Mouse (Mus musculus) testis, adult 2 months (tissue): ENCODE data around the gene Mex3a. TPM values are rescaled to one million over a fixed set of nuclear protein-coding genes. Genes with fewer than 3 reads are reported as not detected.

ENCODE experiments used
- H3K27ac ChIP-seq: fragments of 200-500 bp; 2 replicates; pipeline ENCODE4 v1.5.1; 2012; ENCODE audit warnings: low read depth, low read length; ENCODE audit not compliant: control insufficient read depth, insufficient read depth
- H3K27me3 ChIP-seq: fragments of 200-500 bp; 2 replicates; pipeline ENCODE4 v1.6.1; 2012; ENCODE audit warnings: mild to moderate bottlenecking, low read length, moderate library complexity; ENCODE audit not compliant: control insufficient read depth, insufficient read depth
- H3K36me3 ChIP-seq: fragments of 200-500 bp; 2 replicates; pipeline ENCODE4 v1.6.1; 2012; ENCODE audit warnings: mild to moderate bottlenecking, low read length; ENCODE audit not compliant: control insufficient read depth, insufficient read depth
- H3K4me1 ChIP-seq: fragments of 200-500 bp; 2 replicates; pipeline ENCODE4 v1.6.1; 2012; ENCODE audit warnings: low read length; ENCODE audit not compliant: control insufficient read depth, insufficient read depth
- H3K4me3 ChIP-seq: fragments of 200-500 bp; 2 replicates; pipeline ENCODE4 v1.5.1; 2012; ENCODE audit warnings: low read depth, mild to moderate bottlenecking, low read length, moderate library complexity, mixed read lengths; ENCODE audit not compliant: control insufficient read depth
- CTCF ChIP-seq: fragments of 200-500 bp; IDR thresholded peaks from 2 replicates; pipeline ENCODE4 v1.5.1; 2012; ENCODE audit warnings: low read depth, mild to moderate bottlenecking, inconsistent platforms, low read length, moderate library complexity; ENCODE audit not compliant: control insufficient read depth, insufficient read depth, insufficient replicate concordance
- POLR2A ChIP-seq: fragments of 200-500 bp; IDR thresholded peaks from 2 replicates; pipeline ENCODE4 v1.6.1; 2012; ENCODE audit warnings: low read depth, mild to moderate bottlenecking, inconsistent platforms, low read length, moderate library complexity; ENCODE audit not compliant: control insufficient read depth
- polyA plus RNA-seq: library from polyadenylated mRNA; depleted of rRNA; stranded (reverse); fragments of >200 nt; gene quantifications from 2 replicates; pipeline ENCODE4 v1.2.3, GENCODE M21; 2012

Mex3a gene
- polyA plus RNA-seq, 1 experiment, result 1.4 TPM

DNA sequence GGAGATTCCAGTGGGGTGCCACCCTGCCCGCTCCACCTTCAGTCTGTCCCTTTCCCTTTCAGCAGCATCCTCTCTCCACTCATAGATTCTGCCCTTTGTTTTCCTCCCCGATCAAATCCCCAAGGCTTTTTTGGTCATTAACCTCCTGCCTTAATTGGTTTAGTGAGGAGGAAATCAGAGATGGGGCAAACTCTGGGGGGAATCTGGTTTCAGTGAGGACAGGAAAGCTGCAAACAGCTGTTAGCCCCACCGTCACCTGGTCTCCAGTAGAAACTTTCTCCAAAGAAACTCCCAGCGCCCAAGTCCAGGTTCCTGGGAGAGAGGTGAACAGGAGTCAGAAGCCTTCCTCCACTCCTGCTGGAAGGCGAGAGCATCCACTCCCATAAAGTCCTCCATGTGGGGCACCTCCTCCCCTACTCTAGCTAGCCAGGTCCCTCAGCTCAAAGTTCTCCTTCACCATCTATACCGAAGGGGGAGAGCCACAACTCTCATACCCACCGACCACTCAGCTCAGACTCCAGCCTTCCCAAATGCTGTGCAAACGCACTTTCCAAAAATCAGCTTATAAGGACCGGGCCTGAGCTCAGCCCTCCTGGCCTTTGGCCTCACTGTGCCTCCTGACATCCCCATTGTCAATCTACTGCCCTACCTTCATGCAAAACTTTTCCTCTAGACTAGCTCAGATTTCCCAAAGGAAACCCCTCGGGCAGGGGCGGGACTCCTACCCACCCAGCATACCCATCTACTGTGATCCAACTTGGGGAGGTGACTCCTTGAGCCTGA, 1.9 kb upstream of the Mex3a start:
- no peak overlapping the region for H3K27ac ChIP-seq
- TF ChIP-seq CTCF (no peak), POLR2A (no peak)
- peaks cover 23% of the 10 kb centered on the region for H3K4me1 ChIP-seq
- H3K36me3 ChIP-seq, result no peaks in the 10 kb centered on the region
- no peak overlapping the region for H3K4me3 ChIP-seq
- no peaks in the 10 kb centered on the region; the same call in 1 of the 2 replicates for H3K27me3 ChIP-seq

DNA sequence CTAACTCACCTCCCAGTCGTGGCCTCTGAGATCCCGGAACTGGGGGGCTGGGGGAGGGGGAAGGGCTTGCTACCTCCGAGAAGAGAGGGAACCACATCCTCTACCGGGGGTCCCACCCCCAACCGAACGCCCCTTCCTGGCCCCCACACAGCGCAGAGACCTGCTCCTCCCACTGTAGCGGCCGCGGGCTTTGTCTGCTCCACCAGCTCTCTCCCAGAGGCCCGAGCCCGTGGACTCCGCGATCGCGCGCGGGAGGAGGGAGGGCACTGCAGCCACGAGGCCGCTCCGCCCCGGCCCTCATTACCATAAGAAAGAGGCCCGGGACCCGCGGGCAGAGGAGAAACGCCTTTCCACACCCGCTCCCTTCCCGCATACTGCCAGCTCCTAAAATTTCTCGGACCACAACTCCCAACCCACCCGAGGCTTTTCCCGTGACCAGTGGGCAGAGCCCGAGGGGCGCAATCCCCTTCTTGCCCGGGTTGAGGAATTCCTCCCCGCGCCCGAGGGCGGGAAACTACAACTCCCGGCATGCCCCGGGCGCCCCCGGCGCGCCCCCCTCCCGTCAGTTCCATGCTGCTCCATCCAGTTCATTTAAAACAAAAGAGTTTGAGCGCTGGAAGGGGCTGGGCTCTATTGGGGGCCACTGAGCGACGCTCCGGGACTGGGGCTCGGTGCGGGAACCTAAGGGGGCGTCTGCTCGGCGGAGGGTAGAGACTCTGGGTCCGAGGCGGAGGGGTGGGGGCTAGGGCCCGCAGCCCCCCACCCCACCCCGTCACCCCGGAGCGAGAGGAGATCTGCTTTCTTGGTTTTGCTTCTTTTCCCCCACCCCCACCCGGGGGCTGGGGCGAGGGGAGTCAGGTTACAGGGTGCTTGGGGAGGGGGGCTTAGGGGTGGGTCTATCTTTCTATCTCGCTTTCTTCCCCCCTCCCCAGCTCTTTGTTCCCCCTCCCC, 572 bp upstream of the Mex3a start:
- TF ChIP-seq POLR2A (no peak; the same call in 1 of the 2 replicates), CTCF (no peak)
- H3K27ac ChIP-seq, result peak overlapping the region; percentile 70
- H3K27me3 ChIP-seq, result no peaks in the 10 kb centered on the region; the same call in 1 of the 2 replicates
- H3K4me1 ChIP-seq, result peaks cover 24% of the 10 kb centered on the region
- no peaks in the 10 kb centered on the region for H3K36me3 ChIP-seq
- H3K4me3 ChIP-seq, result peak overlapping the region; percentile 94

DNA sequence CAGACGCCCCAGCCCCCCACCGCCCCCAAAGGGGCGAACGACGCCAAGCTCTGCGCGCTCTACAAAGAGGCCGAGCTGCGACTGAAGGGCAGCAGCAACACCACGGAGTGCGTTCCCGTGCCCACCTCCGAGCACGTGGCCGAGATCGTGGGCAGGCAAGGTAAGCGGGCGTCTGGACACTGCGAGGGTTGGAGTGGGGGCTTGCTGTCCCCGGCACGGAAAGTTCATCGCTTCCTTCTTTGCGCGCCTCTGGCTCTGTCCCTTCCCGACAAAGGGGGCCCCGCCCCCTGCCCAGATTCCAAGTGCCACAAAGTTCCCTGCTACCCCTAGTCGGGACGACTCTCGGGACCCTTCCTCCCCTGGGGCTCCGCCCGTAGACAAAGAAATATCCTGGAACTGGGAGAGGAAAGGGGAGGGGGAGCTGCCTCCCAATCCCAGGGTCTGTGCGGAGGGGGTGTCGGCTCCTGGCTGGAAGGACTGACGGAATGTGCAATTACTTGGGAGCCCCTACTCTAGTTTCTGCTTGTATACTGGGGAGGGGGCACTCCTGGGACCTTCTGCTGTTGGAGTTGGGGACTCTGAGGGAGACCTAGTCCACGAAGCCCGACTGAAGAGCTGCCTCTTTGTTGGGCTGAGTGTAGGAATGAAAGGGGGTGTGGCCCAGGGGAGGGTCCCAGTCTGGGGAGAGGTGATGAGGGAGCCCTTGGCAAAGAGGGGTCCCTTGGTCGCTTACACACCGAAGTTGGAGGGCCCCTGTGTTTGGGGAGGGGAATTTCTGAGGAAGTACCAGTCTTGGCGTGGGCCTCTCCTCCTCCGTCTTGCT, 705 bp downstream of the Mex3a start:
- H3K36me3 ChIP-seq, result no peaks in the 10 kb centered on the region
- peak overlapping the region; percentile 82 for H3K4me3 ChIP-seq
- no peak overlapping the region for H3K27ac ChIP-seq
- peaks cover 20% of the 10 kb centered on the region for H3K4me1 ChIP-seq
- H3K27me3 ChIP-seq, result no peaks in the 10 kb centered on the region; the same call in 1 of the 2 replicates
- no peak for TF ChIP-seq POLR2A
- no peak for TF ChIP-seq CTCF

DNA sequence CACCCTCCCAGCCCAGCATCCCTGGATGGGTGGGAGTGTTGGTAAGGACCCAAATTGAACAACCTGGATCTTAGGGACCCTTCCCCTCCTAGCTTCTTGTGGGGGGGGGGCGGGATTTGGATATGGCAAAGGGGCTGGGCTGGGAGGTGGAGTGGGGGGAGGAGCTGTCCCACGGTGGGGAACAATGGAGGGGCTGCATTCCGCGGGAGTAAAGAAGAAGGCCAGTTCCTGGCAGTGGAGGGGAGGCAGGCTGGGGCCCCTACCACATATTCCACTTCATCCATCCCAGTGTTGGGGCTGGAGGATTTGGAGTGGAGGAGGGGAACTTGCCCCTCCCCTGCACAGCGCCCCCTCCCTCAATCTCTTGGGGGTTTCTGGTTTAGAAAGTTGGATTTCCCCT, 1.5 kb downstream of the Mex3a start:
- Histone ChIP-seq H3K36me3 (no peaks in the 10 kb centered on the region), H3K4me1 (peaks cover 20% of the 10 kb centered on the region), H3K27me3 (no peaks in the 10 kb centered on the region; the same call in 1 of the 2 replicates), H3K27ac (no peak overlapping the region), H3K4me3 (no peak overlapping the region)
- TF ChIP-seq CTCF (no peak), POLR2A (no peak)

DNA sequence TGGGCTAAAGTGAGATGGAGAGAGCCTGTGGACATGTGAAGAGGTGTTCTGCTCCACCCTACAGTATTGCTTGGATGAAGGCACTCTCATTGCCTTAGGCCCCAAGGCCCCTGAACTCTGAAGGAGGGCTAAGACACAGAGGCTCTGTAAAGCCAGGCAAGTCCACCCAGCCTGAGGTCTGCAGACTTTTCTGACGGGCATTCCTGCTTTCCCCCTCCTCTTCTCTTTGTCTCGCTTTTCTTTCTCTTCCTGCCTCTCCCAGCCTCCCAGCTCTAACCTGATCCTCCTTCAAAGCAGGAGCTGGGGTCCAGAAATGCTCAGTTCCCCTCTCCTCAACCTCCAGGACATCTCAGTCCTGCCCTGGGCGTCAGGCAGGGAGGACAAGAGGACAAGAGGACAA, 2.8 kb downstream of the Mex3a start:
- peaks cover 20% of the 10 kb centered on the region for H3K4me1 ChIP-seq
- H3K27ac ChIP-seq, result no peak overlapping the region
- no peaks in the 10 kb centered on the region for H3K36me3 ChIP-seq
- no peaks in the 10 kb centered on the region; the same call in 1 of the 2 replicates for H3K27me3 ChIP-seq
- H3K4me3 ChIP-seq, result no peak overlapping the region
- TF ChIP-seq POLR2A (no peak), CTCF (no peak)

DNA sequence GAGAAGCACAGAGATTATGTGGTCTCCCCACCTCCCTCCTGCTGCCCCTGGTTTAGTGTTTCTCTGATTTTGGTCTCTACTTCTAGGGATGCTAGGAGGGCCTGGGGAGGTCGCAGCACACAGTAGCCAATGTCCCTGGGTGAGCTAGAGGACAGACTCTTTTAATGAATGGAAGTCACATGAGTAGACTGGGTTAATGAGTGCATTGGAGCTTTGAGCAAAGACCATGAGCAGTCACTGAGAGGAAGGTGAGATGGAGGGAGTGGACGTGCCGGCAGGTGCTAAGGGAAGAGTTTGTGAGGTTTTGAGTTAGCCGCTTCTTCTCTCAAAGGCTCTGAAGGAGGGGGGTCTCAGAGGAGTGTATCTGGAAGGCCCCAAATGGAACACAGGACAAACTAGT, 3.3 kb downstream of the Mex3a start:
- Histone ChIP-seq H3K36me3 (no peaks in the 10 kb centered on the region), H3K27me3 (no peaks in the 10 kb centered on the region; the same call in 1 of the 2 replicates), H3K27ac (no peak overlapping the region), H3K4me3 (no peak overlapping the region), H3K4me1 (peaks cover 18% of the 10 kb centered on the region)
- no peak for TF ChIP-seq CTCF
- no peak for TF ChIP-seq POLR2A
